Mouse (Mus musculus): ENCODE data around the gene Hjurp. TPM values are rescaled to one million over a fixed set of nuclear protein-coding genes. Genes with fewer than 3 reads are reported as not detected.
A peak's percentile ranks its signal among the peaks of the same experiment; 100 is the strongest.

The Hjurp gene
- polyA plus RNA-seq, 1 experiment from 2014 or later = 141 TPM

DNA sequence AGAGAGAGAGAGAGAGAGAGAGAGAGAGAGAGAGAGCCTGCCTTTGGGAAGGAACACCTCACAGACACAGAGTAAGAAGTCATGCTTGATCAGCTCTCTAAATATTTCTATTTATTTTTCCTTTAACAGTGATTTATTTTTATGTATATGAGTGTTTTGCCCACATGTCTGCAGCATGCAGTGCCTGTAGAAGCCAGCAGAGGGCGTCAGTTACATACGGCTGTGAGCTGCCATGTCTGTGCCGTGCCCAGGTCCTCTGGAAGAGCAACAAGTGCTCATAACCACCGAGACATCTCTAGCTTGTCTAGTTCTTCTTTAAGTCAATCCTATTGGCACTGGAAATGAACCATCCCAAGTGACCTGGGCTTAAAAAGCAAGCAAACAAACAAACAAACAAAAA is 12.5 kb upstream of the Hjurp start:
- 41% methylated on average over 4 of the region's 4 CpGs for WGBS
- H3K4me1 ChIP-seq (ENCODE audit: control insufficient read depth, insufficient read depth, low read length) = no peaks in the 10 kb centered on the region
- no peaks in the 10 kb centered on the region for H3K27me3 ChIP-seq (ENCODE audit: control insufficient read depth, insufficient read depth, low read length)
- no peak overlapping the region for H3K27ac ChIP-seq (ENCODE audit: low read depth, low read length)
- no peak overlapping the region for H3K4me2 ChIP-seq (ENCODE audit: low read depth)
- DNase-seq (ENCODE audit: low spot score) (no peak), ATAC-seq (ENCODE audit: insufficient read depth, low FRiP score, low TSS enrichment) (no peak)
- H3K9ac ChIP-seq (ENCODE audit: low read length) = no peak overlapping the region
- no peak overlapping the region for H3K4me3 ChIP-seq (ENCODE audit: low read depth, low read length)
- H3K36me3 ChIP-seq (ENCODE audit: control insufficient read depth, insufficient read depth, low read length) = no peaks in the 10 kb centered on the region
- H3K9me3 ChIP-seq (ENCODE audit: control insufficient read depth, low read length) = peaks cover 71% of the 10 kb centered on the region

- Histone ChIP-seq H3K9me3 (ENCODE audit: control insufficient read depth, low read length) (peaks cover 72% of the 10 kb centered on the region), H3K27ac (ENCODE audit: low read depth, low read length) (no peak overlapping the region), H3K36me3 (ENCODE audit: control insufficient read depth, insufficient read depth, low read length) (no peaks in the 10 kb centered on the region), H3K27me3 (ENCODE audit: control insufficient read depth, insufficient read depth, low read length) (no peaks in the 10 kb centered on the region), H3K4me1 (ENCODE audit: control insufficient read depth, insufficient read depth, low read length) (no peaks in the 10 kb centered on the region), H3K4me2 (ENCODE audit: low read depth) (no peak overlapping the region), H3K4me3 (ENCODE audit: low read depth, low read length) (no peak overlapping the region), H3K9ac (ENCODE audit: low read length) (no peak overlapping the region)
- ATAC-seq (ENCODE audit: insufficient read depth, low FRiP score, low TSS enrichment) = no peak
- WGBS = 52% methylated on average over 2 of the region's 2 CpGs
- DNase-seq (ENCODE audit: low spot score) = no peak
These were observed 11.7 kb upstream of the Hjurp start for GRCm38 (mm10) chr1:88289152-88289551.

- Histone ChIP-seq H3K9me3 (ENCODE audit: control insufficient read depth, low read length) (peaks cover 76% of the 10 kb centered on the region), H3K4me1 (ENCODE audit: control insufficient read depth, insufficient read depth, low read length) (no peaks in the 10 kb centered on the region), H3K4me3 (ENCODE audit: low read depth, low read length) (no peak overlapping the region), H3K4me2 (ENCODE audit: low read depth) (no peak overlapping the region), H3K27ac (ENCODE audit: low read depth, low read length) (no peak overlapping the region), H3K27me3 (ENCODE audit: control insufficient read depth, insufficient read depth, low read length) (no peaks in the 10 kb centered on the region), H3K9ac (ENCODE audit: low read length) (no peak overlapping the region), H3K36me3 (ENCODE audit: control insufficient read depth, insufficient read depth, low read length) (no peaks in the 10 kb centered on the region)
- ATAC-seq (ENCODE audit: insufficient read depth, low FRiP score, low TSS enrichment) = no peak
- 74% methylated on average over 3 of the region's 3 CpGs for WGBS
- DNase-seq (ENCODE audit: low spot score) = no peak
These were observed 11.3 kb upstream of the Hjurp start for GRCm38 (mm10) chr1:88288789-88289127.

GRCm38 (mm10) chr1:88288056-88288788 is 10.8 kb upstream of the Hjurp start:
- no peak for DNase-seq (ENCODE audit: low spot score)
- Histone ChIP-seq H3K4me2 (ENCODE audit: low read depth) (no peak overlapping the region), H3K36me3 (ENCODE audit: control insufficient read depth, insufficient read depth, low read length) (no peaks in the 10 kb centered on the region), H3K27ac (ENCODE audit: low read depth, low read length) (no peak overlapping the region), H3K9me3 (ENCODE audit: control insufficient read depth, low read length) (peaks cover 81% of the 10 kb centered on the region), H3K4me3 (ENCODE audit: low read depth, low read length) (no peak overlapping the region), H3K4me1 (ENCODE audit: control insufficient read depth, insufficient read depth, low read length) (no peaks in the 10 kb centered on the region), H3K9ac (ENCODE audit: low read length) (no peak overlapping the region), H3K27me3 (ENCODE audit: control insufficient read depth, insufficient read depth, low read length) (no peaks in the 10 kb centered on the region)
- ATAC-seq (ENCODE audit: insufficient read depth, low FRiP score, low TSS enrichment) = no peak
- 41% methylated on average over 3 of the region's 3 CpGs for whole genome bisulfite sequencing

DNA sequence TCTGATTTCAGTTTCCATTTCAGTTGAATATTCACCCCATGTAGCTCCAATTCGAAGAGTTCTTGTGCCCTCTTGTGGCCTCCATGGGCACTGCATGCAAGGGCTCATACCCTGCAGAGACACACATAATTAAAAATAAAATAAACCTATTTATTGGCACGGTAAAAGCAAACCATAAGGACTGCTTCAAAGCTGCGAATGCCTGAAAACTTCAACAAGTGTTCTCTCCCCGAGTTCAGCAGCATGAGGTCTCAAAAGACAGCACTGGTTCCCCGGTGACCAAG is 10.2 kb upstream of the Hjurp start:
- WGBS = 43% methylated on average over 5 of the region's 5 CpGs
- no peak overlapping the region for H3K4me2 ChIP-seq (ENCODE audit: low read depth)
- H3K9ac ChIP-seq (ENCODE audit: low read length) = no peak overlapping the region
- no peaks in the 10 kb centered on the region for H3K27me3 ChIP-seq (ENCODE audit: control insufficient read depth, insufficient read depth, low read length)
- no peak for ATAC-seq (ENCODE audit: insufficient read depth, low FRiP score, low TSS enrichment)
- H3K4me1 ChIP-seq (ENCODE audit: control insufficient read depth, insufficient read depth, low read length) = no peaks in the 10 kb centered on the region
- no peak overlapping the region for H3K4me3 ChIP-seq (ENCODE audit: low read depth, low read length)
- peak; percentile 75 for DNase-seq (ENCODE audit: low spot score)
- no peaks in the 10 kb centered on the region for H3K36me3 ChIP-seq (ENCODE audit: control insufficient read depth, insufficient read depth, low read length)
- peaks cover 87% of the 10 kb centered on the region for H3K9me3 ChIP-seq (ENCODE audit: control insufficient read depth, low read length)
- no peak overlapping the region for H3K27ac ChIP-seq (ENCODE audit: low read depth, low read length)

DNA sequence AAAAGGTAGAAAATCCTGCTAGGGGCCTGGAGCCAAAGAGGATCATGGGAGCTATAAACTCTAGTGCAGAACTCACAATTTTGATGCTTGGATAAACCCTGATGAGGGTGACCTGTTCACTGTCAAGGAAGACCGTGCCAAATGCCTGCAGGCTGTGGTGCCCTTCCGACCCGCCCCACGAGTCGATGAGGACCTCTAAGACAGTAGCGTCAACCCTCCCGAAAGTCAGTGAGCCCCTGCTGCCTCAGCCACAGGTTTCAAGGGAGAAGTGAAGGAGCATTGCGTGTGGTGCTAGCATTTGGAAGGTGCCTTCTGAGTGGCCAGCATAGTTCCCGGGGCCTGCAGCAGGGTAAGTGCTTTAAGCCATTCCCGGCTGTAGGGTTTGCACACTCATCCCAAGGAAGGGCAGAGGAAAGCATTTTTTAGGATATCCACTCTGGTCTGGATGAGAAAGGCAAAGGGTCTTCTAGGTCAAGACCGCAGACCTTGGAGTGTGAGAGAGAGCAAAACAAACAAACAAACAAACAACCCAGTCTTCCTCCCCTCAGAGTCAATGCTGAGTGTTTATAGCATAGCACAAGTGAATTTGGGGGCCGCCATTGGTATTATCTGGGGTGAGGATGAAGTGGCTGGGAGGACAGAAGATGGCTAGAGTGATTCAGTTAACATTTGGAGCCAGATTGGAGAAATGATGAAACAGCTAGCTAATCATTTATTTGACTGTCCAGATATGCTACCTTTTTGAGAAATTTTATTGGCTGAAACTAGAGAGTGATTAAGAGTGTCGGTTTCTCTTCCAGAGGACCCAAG is 9.7 kb upstream of the Hjurp start:
- Histone ChIP-seq H3K9ac (ENCODE audit: low read length) (no peak overlapping the region), H3K36me3 (ENCODE audit: control insufficient read depth, insufficient read depth, low read length) (no peaks in the 10 kb centered on the region), H3K27me3 (ENCODE audit: control insufficient read depth, insufficient read depth, low read length) (no peaks in the 10 kb centered on the region), H3K4me3 (ENCODE audit: low read depth, low read length) (no peak overlapping the region), H3K4me2 (ENCODE audit: low read depth) (no peak overlapping the region), H3K4me1 (ENCODE audit: control insufficient read depth, insufficient read depth, low read length) (no peaks in the 10 kb centered on the region), H3K9me3 (ENCODE audit: control insufficient read depth, low read length) (peaks cover 87% of the 10 kb centered on the region), H3K27ac (ENCODE audit: low read depth, low read length) (no peak overlapping the region)
- DNase-seq (ENCODE audit: low spot score) (no peak), ATAC-seq (ENCODE audit: insufficient read depth, low FRiP score, low TSS enrichment) (no peak)
- 75% methylated on average over 13 of the region's 13 CpGs for WGBS

- H3K36me3 ChIP-seq (ENCODE audit: control insufficient read depth, insufficient read depth, low read length) = no peaks in the 10 kb centered on the region
- no peak overlapping the region for H3K4me2 ChIP-seq (ENCODE audit: low read depth)
- H3K4me1 ChIP-seq (ENCODE audit: control insufficient read depth, insufficient read depth, low read length) = no peaks in the 10 kb centered on the region
- no peak overlapping the region for H3K27ac ChIP-seq (ENCODE audit: low read depth, low read length)
- ATAC-seq (ENCODE audit: insufficient read depth, low FRiP score, low TSS enrichment) = no peak
- no peak overlapping the region for H3K4me3 ChIP-seq (ENCODE audit: low read depth, low read length)
- H3K9ac ChIP-seq (ENCODE audit: low read length) = no peak overlapping the region
- H3K27me3 ChIP-seq (ENCODE audit: control insufficient read depth, insufficient read depth, low read length) = no peaks in the 10 kb centered on the region
- 82% methylated on average over 15 of the region's 15 CpGs for WGBS
- no peak for DNase-seq (ENCODE audit: low spot score)
- H3K9me3 ChIP-seq (ENCODE audit: control insufficient read depth, low read length) = peaks cover 82% of the 10 kb centered on the region
These were observed 8.9 kb upstream of the Hjurp start for GRCm38 (mm10) chr1:88286136-88286845.

GRCm38 (mm10) chr1:88285652-88286051 is 8.2 kb upstream of the Hjurp start:
- Histone ChIP-seq H3K4me2 (ENCODE audit: low read depth) (no peak overlapping the region), H3K36me3 (ENCODE audit: control insufficient read depth, insufficient read depth, low read length) (no peaks in the 10 kb centered on the region), H3K9me3 (ENCODE audit: control insufficient read depth, low read length) (peaks cover 80% of the 10 kb centered on the region), H3K27ac (ENCODE audit: low read depth, low read length) (no peak overlapping the region), H3K4me1 (ENCODE audit: control insufficient read depth, insufficient read depth, low read length) (no peaks in the 10 kb centered on the region), H3K4me3 (ENCODE audit: low read depth, low read length) (no peak overlapping the region), H3K9ac (ENCODE audit: low read length) (no peak overlapping the region), H3K27me3 (ENCODE audit: control insufficient read depth, insufficient read depth, low read length) (no peaks in the 10 kb centered on the region)
- ATAC-seq (ENCODE audit: insufficient read depth, low FRiP score, low TSS enrichment) = no peak
- no peak for DNase-seq (ENCODE audit: low spot score)
- 72% methylated on average over 5 of the region's 5 CpGs for WGBS

GRCm38 (mm10) chr1:88284946-88285320 is 7.5 kb upstream of the Hjurp start:
- no peak for ATAC-seq (ENCODE audit: insufficient read depth, low FRiP score, low TSS enrichment)
- 62% methylated on average over 7 of the region's 7 CpGs for WGBS

More at GRCm38 (mm10) chr1:88284946-88285320, 7.5 kb upstream of the Hjurp start:
- Histone ChIP-seq H3K4me3 (ENCODE audit: low read depth, low read length) (no peak overlapping the region), H3K4me2 (ENCODE audit: low read depth) (no peak overlapping the region), H3K9ac (ENCODE audit: low read length) (no peak overlapping the region), H3K27ac (ENCODE audit: low read depth, low read length) (no peak overlapping the region), H3K4me1 (ENCODE audit: control insufficient read depth, insufficient read depth, low read length) (no peaks in the 10 kb centered on the region), H3K9me3 (ENCODE audit: control insufficient read depth, low read length) (peaks cover 73% of the 10 kb centered on the region), H3K36me3 (ENCODE audit: control insufficient read depth, insufficient read depth, low read length) (no peaks in the 10 kb centered on the region), H3K27me3 (ENCODE audit: control insufficient read depth, insufficient read depth, low read length) (no peaks in the 10 kb centered on the region)
- no peak for DNase-seq (ENCODE audit: low spot score)
